In genomic region chr8:22265194-22265593, GRCm38 (mm10) we compare ENCODE assay signal across 21 mouse cellular contexts. TPM values are rescaled to one million over a fixed set of nuclear protein-coding genes. Genes with fewer than 3 reads are reported as not detected.
"Had no signal": no experiment of that assay in that cellular context is flagged by ENCODE, and none has a peak within 500 bp of the region (broad histone marks: within the 10 kb centered on the region; RNA-seq: fewer than 3 reads in every experiment).

No protein-coding gene starts in this region.

- ATAC-seq: liver, postnatal 0 days; lung, postnatal 0 days; midbrain, embryonic 13.5 days; midbrain, embryonic 16.5 days had no signal

- DNase-seq: liver, postnatal 0 days; lung, adult 2 months; retina, postnatal 1 day; right cerebral cortex, adult 18-20 months; right cerebral cortex, postnatal 25 days; spleen, adult 18-20 months; thymus, adult 2 months; thymus, postnatal 36 days had no signal

- H3K4me3 ChIP-seq: liver, embryonic 15.5 days; lung, embryonic 15.5 days; midbrain, embryonic 10.5 days; midbrain, embryonic 13.5 days; myocyte; neural tube, embryonic 13.5 days; neural tube, embryonic 15.5 days; stomach, embryonic 15.5 days had no signal

- H3K36me3 ChIP-seq: liver, embryonic 15.5 days; lung, embryonic 15.5 days; midbrain, embryonic 10.5 days; midbrain, embryonic 13.5 days; neural tube, embryonic 13.5 days; neural tube, embryonic 15.5 days; stomach, embryonic 15.5 days had no signal

- H3K27ac ChIP-seq: liver, embryonic 15.5 days; lung, embryonic 15.5 days; midbrain, embryonic 10.5 days; midbrain, embryonic 13.5 days; neural tube, embryonic 13.5 days; neural tube, embryonic 15.5 days; stomach, embryonic 15.5 days; stomach, postnatal 0 days had no signal

- H3K9ac ChIP-seq: liver, embryonic 15.5 days; liver, postnatal 0 days; lung, embryonic 15.5 days; midbrain, embryonic 13.5 days; neural tube, embryonic 13.5 days; neural tube, embryonic 15.5 days; stomach, embryonic 15.5 days had no signal

- H3K4me2 ChIP-seq: liver, embryonic 15.5 days; lung, embryonic 15.5 days; midbrain, embryonic 13.5 days; neural tube, embryonic 13.5 days; neural tube, embryonic 15.5 days; stomach, embryonic 15.5 days had no signal

- H3K4me1 ChIP-seq: liver, embryonic 15.5 days; midbrain, embryonic 13.5 days; neural tube, embryonic 13.5 days; neural tube, embryonic 15.5 days had no signal

- H3K9me3 ChIP-seq: liver, embryonic 15.5 days; lung, embryonic 15.5 days; midbrain, embryonic 10.5 days; midbrain, embryonic 13.5 days; neural tube, embryonic 15.5 days; stomach, embryonic 15.5 days had no signal

- H3K27me3 ChIP-seq: liver, embryonic 15.5 days; lung, embryonic 15.5 days; midbrain, embryonic 13.5 days; neural tube, embryonic 13.5 days; neural tube, embryonic 15.5 days; stomach, embryonic 15.5 days had no signal

RNA-seq across cellular contexts. Expression of gene Tpte, which starts 18.0 kb away (rescaled TPM):
- polyA plus RNA-seq: liver, embryonic 15.5 days; liver, postnatal 0 days; lung, adult 2 months; lung, embryonic 15.5 days; lung, postnatal 0 days; midbrain, embryonic 10.5 days; midbrain, embryonic 13.5 days; midbrain, embryonic 16.5 days; myocyte; neural tube, embryonic 11.5 days; neural tube, embryonic 13.5 days; neural tube, embryonic 15.5 days; small intestine, adult 2 months; stomach, embryonic 15.5 days; stomach, postnatal 0 days; thymus, adult 2 months had no signal
